Mouse (Mus musculus) right cerebral cortex, adult 18-20 months (tissue): Measurements from ENCODE around the gene Elovl5.

ENCODE experiments used
- DNase-seq: peaks from one replicate; pipeline ENCODE4 v3.0.0; 2022; ENCODE audit warnings: mixed read lengths

Elovl5 gene

DNA sequence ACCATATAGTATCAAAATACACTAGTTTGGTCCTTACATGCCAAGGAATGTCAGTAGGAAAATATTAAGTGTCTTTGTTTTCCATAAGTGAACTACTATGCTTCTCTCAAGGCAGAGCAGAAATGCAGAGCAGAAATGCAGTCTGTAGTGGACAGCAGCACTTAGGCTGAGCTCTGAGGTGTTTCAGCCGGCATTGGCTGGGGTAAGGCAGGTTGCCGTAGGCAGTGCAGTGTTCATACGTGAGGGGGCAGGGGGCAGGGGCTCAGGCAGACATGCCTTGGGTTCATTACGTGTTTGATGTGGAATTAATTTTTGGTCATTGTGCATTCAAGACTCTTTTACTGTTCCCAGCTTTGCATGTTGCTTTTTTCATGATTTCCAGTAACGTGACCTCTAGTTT lies 12.1 kb downstream of the Elovl5 start:
- DNase-seq: no peak

DNA sequence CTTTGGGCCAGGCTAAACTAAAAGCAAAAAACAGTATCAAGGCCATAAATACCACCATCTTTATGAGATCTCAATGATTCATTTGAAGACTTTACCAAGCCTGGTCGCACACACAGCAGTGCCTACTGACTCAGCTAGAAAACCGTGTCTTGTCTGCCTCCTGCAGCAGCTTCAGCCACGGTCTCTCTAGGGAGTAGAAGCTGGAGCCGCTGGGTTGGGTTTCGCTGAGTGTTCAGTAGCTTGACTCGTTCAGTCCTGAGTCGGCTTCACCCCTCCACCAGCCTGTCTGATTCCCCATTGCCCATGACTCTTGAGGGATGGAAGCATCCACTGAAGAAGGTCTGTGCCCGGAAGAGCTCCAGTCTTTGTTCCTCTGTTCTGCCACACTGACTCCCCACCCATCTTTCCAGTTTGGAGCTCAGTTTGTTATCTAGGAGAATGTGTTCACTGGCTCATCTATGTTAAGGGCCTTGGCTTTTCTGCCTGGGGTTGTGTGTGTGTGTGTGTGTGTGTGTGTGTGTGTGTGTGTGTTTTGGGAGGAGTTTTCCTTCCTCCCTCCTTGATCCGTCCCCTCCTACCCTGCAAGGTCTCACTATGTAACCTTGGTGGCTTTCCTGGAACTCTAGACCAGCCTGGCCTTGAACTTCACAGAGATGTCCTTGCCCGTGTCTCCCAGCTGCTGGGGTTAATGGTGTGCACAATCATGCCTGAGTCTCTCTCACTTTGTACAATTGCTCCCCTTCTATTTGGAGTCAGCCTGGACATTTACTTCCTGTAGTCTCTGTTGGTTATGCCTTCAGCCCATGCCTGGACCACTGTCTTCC lies 13.1 kb downstream of the Elovl5 start:
- no peak for DNase-seq

DNA sequence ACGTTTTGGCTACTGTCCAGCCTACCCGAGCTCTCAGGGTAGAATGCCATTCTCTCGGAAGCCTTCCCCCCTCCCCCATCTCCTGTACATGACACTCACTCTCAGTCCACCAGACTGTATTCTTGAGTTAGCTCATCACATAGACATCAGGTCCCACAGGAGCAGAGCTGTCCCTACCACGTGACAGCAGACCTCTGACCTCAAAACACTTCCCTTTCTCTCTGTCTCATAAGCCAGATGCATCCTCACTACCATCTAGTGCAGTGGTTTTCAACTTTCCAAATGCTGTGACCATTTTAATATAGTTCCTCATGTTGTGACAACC lies 13.7 kb downstream of the Elovl5 start:
- DNase-seq: no peak

DNA sequence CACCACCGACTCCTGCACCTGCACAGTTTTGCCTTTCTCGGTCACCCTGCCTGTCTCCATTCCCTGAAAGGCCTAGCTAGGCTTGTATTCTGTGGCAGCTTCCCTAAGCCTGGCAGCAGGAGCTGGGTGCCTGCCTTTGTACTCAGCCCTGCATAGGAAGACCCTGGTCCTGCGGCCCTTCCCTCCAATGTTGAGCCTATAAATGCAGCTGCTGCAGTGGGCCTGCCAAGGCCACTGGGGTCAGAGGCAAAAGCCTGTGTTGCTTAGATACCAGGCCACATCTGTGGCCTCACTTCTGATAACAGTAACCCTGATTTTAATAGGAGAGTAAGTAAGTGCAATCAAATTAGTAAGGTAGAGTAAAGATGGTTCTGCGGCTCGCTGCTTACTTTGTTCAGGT lies 14.6 kb downstream of the Elovl5 start:
- DNase-seq: no peak

DNA sequence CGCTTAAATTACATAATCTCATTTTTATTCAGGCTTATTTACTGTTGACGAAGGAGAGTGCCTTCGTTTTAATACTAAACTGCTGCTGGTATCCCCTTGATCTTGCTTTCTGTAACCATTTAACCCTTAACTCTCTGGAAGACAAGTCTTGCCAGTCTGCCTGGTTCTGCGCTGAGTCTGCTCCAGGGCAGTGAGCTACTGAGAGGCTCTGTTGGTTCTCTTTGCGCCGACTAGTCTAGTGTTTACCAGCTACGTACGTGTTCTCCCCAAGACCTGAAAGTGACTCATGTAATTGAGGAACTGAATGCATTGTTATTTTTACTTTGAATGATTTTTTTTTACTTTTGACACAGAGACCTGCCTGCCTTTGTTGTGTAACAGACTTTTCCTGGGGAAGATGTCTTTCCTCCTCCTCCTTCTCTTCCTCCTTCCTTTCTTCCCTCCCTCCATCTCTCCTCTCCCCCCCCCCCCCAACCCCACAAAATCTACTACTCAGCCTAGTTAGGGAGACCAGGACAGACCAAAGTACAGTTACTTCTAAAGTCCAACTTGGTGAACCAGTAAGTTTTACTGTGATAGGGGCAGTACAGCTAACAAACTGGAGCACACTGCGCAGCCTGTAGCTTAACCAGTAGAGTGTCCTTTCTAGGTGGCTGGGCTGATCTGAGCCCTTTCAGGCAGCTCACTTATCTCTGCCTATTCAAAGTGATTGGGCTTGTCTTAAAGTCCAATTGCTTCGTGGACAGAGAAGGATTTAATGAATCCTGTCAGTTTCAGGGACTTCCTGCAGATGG lies 18.9 kb downstream of the Elovl5 start:
- no peak for DNase-seq

DNA sequence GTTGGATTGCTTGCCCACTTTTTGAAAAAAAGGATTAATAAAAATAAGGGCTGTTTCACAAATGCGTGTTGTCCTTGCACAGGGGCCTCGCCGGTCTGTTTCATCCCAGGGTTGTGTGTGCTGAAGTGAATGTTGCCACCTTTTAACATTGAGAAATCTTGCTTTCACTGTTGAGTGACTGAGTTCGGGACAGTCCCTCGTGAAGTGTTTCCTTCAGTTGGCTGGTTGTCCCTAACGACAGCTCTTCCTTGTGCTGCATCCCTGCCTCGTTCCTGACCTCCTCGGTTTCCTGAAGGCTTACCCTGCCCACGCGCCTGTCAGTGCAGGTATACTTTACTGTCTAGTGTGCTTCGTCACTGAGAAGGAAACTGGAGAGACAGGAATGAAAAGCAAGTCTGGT lies 20.7 kb downstream of the Elovl5 start:
- no peak for DNase-seq

DNA sequence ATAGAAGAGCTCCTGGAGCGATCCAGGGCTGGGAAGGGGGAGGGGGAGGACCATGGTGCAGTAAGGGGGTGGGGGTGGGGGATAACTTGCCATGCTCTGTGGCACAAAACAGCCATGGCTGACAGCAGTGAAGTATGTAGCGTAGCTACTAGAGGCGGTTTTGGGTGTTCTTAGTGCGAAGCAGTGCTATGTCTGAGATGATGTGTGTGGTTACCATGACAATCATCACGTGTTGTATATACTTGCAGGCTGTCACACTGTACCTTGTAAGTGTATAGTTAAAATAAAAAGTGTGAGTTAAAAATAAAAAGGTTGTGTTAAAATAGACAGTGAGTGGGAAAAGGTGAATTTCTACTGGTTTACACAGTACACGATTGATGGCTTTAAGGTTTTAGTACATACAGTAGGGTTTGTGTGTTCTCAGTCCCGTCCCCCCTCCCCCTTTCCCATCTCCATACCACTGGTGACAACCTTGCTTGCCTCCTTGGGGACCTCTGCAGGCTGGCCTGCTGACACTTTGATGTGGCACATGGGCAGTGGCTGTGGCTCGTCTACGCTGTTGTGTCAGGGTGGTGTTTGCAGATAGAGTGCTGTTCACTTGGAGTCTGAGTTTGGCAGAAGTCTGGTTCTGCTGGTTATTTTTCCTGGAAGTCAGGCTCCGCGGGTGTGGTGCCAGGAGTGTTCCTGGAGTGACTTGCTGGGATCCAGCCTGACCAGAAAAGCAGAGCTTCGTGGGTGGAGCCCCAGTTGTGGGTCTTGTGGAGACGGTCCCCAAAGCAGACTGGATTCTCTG lies 21.8 kb downstream of the Elovl5 start:
- peak; percentile 38 for DNase-seq

DNA sequence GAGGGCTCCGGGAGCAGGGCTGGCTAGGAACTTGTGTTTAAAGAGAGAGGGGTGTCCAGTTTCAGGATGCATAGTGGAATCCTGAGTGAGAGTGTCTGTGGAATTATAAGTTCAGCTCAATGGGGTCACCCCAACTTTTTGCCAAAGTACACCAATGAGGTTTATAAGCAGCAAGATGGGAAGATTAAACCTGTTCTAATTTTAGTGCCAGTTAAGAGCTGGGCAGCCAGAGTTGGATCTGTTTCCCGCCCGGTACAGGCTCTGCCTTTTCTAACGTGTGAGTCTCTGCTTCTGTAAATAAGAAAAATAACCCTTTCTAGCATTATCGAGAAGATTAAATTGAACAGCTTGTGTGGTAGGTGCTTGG lies 22.4 kb downstream of the Elovl5 start:
- no peak for DNase-seq

DNA sequence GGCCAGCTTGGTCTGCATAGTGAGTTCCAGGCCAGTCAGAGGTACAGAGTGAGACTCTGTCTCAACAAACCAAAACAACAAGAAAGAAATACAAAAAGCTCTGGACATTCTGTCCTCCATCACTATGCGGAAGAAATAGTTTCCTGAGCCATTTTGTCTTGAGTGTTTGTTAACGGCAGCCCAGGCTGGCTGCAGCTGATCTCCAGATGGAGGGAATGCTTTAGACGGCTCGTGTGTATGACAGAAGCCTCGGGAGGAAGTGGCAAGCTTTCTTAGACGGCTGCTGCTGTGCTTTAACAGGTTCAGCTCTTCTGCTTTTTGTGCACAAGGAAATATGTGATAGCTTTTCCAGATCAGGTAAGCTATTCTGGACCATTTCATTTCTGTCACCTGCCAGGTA lies 23.9 kb downstream of the Elovl5 start:
- DNase-seq: no peak

DNA sequence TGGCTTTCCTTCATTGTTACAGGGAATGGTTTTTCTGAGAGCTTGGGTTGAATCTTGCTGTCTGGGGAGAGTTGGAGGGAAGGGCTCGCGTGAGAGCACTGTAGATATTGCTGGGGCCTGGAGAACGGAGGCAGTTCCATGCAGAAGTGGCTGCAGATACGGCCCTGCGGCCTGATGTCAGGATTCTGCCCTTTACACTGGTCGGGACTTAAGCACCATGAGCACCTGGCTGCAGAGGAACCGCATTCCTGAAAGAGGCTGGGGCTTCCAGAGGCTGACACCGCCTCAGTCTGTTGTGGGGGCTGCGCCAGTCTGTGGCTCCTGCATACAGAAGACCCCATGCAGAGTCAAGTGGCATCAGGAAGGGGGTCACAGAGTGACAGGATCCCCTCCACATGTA lies 24.7 kb downstream of the Elovl5 start:
- DNase-seq: no peak

DNA sequence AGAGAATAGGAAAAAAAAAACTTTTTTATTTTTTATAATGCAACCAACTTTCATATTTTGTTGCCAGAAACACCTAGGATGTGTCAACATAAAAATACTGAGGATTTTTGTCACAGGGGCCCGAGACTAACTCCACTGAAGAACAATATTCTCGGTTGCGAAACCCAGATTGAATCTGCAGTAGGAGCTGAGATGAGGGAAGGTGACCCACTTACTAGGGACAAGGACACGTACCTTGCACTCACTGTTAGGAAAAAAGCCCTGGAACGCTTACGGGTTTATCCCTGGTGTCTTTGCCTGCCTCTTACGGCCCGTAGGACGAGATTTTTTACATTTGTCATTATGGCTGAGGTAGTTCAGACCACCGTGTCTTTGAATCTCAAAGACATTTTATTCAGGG lies 25.2 kb downstream of the Elovl5 start:
- no peak for DNase-seq

DNA sequence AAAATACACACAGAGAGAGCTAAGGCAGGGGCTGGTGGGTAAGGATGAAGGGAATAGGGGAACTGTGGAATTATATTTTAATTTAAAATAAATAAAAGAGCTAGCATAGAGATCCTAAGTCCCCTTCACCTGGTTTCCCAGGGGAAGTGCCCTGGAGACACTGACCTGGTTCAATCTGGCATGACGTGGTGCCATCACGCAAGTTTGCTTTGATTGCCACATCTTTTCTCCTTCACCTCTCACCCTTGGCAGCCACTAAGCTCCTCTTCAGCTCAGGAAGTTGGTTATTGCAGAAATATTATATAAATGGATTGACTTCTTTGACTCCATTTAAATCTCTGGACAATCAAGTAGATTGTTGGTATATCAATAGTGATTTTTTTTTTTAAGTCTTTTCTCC lies 26.2 kb downstream of the Elovl5 start:
- DNase-seq: no peak

DNA sequence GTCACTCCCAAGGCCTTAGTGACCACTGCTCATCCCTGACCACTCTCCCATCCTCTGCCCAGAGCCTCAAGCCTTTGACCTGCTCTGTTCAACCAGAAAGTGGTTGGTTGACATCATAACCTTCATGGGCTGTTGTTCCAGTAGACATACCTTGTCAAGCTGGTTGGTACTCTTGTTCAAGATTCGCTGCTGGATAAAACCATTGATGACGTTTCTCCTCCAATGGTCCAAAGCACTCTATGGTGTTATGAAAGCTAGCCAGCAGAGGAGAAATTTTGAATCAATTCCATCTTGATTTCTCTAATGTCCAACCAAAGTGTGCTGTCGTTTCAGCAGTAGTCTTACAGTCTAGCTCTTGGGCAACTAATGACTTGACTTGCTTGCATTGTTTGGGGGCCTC lies 27.0 kb downstream of the Elovl5 start:
- no peak for DNase-seq

DNA sequence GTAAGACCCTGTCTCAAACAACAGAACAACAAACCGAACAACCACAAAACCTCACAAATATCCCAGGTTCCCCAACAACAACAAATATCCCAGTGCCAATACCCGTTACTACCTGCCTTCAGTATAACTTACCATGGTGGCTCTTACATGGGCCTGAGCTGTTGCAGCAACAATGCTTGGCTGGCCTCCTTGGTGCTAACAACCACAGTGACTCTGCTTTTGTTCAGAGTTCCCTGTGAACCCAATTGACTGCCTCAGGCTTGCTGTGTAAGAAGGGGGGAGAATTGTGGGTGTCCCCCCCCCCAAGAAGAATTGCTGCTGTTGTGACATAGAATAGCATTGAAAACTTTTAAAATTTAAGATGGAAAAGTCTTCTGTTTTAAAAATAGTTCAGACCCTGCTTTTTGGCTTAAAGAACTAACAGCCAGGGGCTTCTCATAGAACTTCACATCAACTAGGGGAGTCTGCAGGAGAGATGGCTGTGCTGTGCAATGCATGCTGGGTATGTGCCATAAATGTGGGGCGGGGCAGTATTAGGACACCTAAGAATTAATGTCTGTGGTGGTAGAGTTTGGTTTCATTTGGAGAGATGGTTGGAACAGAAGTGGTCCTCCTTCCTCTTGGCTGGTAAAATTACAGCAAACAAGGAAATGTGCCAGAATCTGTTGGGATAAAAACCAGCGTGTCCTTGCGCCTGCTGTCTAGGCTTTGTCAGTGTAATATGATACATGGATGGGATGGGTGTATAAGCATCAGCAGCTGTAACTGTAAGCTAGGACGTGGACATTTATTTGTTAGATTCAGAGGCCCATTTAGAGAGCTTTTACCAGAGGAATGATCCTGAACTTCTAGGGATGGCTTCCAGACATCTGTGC lies 28.9 kb downstream of the Elovl5 start:
- DNase-seq: no peak

DNA sequence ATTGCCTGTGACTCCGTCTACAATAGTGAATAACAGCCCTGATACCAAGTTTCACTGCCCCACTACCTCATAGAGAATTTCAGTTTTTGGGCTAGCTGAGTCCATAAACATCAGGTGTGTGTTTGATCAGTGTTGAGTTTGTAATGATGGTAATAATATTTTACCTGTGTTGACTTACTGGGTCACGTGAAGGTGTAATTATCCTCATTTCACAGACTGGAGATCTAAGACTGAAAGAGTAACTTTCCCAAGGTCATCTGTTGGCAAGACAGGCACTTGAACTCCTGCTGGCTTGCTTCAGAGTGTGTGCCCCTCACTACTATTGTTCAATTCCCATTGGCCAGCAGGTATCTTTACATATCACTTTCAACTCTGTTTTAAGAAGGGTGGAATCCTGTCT lies 31.1 kb downstream of the Elovl5 start:
- DNase-seq: no peak

DNA sequence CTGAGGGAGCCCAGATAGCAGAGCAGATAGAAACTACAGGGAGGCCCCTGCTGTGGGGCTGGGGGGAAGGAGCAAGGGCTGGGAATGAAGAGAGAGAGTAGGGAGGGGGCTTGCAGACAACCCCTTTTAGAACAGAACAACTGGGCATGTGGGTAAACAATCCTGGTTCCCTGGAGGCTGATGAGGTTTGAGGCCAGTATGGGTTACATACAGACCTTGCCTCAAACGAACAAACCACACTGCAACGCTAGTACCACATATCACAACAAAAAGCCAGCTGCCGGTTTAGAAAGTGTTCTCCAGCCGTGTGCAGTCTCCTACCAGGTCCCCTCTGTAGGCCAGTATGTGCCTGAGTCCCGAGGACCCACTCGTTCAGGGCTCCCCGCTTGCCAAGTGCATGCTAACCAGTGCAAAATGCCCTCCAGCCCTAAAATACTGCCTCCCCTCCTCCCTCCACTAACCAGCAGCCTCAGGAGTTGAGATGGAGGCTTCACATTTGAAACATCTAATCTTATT lies 32.6 kb downstream of the Elovl5 start:
- no peak for DNase-seq

DNA sequence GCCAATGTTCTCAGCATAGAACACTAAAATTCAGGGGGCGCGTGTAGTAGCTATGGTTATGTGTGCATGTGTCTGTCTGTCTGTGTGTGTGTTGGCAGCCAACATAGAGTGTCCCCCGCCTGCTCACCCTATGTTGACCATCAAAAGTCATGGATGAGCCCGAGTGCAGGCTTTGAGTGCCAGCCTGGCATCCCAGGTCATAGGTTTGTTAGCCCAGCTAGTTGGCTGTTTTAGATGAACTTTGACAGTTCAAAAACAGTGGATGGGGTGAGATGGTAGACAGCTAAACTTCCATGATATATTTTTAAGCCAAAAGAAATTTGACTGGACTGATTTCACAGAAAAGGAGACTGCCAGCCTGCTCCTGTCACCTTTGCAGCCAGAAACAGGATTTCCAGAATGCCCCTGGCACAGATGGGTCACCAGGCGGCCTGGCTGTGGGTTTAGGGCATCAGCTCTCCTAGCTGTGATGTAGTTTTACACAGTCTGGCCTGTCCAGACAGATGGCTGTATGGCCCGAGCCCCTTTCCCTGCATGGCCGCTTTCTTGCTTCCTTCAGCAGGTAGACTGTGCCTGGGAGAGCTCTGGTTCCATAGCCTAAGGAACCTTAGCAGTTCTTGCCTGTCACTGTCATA lies 33.8 kb downstream of the Elovl5 start:
- no peak for DNase-seq

DNA sequence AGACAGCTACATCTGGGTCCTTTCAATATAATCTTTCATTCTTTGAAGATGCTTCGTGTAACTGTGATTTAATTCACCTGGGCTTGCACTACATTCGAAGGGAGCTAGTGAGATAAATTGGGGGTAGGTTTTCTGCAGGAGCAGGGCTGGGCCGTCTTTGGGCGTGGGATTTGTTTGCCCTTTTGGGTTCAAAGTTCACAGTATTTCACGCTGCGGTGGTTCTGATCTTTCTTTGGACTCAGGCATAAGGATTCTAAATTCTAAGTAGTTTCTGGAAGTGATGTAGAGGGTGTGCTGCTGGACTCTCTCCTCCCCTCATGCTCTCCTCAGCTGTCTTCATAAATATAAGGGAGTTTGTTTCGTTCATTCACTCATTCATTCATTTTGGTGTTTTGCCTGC lies 34.8 kb downstream of the Elovl5 start:
- no peak for DNase-seq

DNA sequence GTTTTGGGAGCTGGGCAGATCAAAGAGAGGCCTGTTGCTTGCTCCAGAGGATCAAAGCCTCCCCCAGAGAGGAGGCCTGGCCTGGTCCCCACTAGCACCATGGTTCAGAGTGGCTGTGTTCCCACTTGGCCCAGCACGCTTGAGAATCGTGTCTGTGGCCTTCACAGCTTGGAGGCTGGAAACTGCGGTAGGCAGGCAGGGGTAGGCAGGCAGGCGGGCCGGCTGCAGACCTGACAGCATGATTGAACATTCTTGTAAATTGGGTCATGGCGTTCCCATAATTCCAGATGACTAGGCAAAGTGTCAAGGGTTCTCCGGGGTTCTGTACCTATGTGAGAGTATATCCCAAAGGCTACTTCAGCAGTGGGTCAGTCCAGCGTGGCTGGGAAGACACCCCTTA lies 35.9 kb downstream of the Elovl5 start:
- no peak for DNase-seq

DNA sequence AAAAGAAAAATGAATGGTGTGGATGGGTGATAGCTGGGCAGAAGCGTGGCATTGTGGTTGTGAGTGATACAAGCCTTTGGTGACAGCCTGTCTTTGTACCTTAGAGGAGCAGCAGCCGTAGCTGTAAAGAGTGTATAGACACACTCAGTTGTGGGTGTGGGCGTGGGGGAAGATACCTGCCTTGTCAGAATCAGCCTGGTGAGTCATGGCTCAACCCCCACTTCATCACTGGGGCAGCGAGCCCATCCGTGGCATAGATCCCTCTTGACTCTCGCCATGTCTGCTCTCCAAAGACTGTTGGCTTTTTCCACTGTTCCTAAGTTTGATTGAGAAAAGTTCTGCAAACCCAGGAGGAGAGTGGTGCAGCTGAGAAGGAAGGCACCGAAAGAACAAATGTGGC lies 37.3 kb downstream of the Elovl5 start:
- DNase-seq: peak; percentile 46

DNA sequence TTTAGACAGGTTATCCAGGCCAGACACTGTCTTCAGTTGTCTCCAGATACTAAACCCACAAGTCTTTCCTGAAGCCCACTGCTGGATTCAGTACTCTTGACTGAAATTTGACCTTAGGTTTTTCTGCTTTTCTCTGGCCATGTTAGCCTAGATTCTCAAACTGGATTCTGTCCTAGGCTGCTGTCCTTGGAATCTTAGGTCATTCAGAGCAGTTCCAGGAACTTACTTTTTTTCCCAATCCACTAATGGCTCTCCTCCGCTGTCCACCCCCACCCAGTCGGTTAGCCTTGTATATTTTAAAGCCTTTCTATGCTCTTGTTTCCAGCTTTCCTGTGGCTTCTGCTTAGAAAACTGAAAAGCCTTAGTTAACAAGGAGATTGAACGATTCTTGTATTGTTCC lies 37.8 kb downstream of the Elovl5 start:
- no peak for DNase-seq

DNA sequence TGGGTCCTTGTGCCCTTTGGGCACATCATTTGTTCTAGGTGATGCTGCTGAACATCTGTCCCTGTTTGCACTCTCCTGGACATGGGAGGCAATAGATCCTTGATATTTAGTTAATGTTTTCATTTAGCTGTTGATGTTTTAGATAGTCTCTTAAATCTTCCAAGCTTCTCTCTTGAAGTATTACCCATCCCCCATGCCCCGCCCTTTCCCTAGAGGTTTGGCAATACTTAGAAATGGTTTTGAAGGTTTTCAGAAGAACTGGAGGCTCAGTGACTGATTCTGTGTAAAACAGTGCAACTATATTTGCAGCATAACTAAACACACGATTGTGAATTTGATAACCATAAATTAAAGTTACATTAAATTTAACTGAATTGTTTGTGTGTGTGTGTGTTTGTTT lies 38.3 kb downstream of the Elovl5 start:
- DNase-seq: no peak
